Mouse (Mus musculus): Measurements from ENCODE around the gene Gramd1a. TPM values are rescaled to one million over a fixed set of nuclear protein-coding genes. Genes with fewer than 3 reads are reported as not detected.

Gramd1a gene
- total RNA-seq (2021): 100 to 1,000 TPM in 1 of 2 experiments, 10 to 100 TPM in 1; 94.0 to 120 TPM

DNA sequence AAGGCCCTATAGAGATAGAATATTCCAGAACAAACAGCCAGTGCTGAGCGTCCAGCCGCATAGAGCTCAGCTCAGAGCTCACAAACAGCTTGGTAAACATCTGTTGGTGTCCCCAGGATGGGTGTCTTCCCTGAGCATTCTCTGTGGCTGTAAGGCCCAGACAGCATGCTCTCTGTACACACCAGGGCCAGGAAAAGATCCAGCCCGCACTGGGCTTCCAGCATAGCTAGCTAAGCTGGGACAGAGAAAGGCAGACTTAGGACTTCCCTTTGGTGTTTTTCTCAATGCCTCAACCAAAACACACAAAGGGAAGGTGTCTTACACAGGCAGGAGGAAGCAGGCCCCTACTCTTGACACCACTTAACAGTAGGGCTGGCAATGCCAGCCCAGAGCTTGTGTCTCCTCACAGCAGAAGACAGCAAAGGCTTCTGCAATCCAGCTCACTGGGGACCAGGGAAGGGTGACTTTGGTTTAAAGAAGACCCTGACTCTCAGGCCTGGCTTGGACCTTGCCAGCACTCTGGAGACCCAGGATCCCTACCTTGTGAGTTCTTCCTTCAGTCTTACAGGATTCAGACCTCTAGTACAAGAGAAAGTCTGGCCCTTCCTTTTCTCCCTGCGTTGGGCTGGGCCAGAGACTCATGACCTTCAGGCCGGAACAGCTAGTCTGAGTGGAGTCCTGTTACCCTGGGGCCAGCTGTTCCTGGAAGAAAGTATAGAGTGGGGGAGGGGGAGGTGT, at the start of gene Gramd1a:
Gene Gramd1a (minus strand): TSS at position 601 of the 738 bp plus-strand sequence.
- intact Hi-C loops (cut with DNase I): no loop called here
- no peak for DNase-seq (ENCODE audit: low spot score in 2 of 2)

DNA sequence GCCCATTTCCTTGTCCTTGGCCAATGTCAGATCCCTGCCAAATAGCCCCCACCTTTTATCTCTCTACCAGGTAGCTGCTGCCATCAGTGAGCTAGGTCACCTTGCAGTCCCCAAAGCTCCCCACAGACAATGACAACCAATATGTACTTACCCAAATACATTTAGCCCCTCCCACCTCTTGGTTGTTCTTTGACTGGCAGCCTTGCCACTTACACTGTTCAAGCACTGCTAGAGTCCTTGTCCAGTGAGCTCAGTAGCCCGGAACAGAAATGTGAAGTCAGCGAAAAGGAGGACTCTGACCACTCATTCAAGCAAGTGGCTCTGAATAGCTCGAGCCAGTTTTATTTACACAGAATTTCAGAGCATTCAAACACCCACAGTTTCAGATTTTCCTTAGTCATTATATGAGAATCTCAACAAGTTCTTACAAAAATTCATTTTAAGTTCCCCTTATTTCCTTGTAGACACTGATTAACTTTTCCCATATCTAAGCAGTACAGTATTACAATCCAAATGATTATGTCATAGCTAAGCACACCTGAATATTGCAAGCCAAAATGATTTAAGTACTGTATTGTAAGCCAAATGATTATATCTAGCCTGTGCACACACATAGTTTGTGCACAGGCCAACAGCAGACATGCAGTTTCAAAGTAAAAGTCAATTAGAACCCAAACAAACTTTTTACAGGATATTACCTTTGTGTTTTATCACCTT, 40.1 kb upstream of the Gramd1a start:
- no peak for DNase-seq (ENCODE audit: low spot score in 2 of 2)
- intact Hi-C loops (cut with DNase I): no loop called here

DNA sequence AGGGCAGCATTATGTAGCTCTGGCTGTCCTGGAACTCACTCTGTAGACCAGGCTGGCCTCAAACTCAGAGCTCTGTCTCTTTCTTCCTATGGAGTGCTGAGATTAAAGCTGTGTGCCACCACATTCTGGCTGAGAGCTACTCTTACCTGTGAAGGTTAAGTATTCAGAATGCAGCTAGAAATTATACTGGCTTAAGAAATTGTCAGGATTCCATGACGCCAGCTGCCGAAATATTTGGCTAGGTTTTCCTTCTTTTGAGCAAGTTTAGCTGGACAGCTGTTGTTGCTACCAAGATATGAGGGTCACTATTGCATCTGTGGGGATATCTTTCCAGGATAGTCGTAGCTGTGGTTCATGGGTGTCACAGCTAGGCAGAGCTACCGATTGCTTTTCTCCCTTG, 29.0 kb upstream of the Gramd1a start:
- intact Hi-C loops (cut with DNase I): no loop called here
- DNase-seq (ENCODE audit: low spot score in 2 of 2): no peak

DNA sequence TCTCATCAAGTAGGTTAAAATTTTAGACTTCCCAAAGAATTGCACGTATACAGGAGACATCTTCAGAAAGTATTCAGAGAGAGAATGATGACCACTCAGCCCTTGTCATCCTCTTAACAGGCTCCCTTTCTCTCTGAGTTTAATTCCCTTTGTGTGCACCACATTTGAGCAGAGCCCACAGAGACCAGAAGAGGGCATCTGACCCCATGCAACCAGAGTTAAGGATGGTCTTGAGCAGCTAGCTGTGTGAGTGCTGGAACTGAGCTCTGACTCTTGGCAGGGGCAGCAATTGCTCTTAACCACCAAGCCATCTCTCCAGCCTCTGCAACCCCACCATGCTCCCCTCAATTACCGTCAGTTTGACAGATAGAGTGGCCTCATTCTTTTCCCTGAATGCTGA, 27.2 kb upstream of the Gramd1a start:
- intact Hi-C loops (cut with DNase I): no loop called here
- no peak for DNase-seq (ENCODE audit: low spot score in 2 of 2)

DNA sequence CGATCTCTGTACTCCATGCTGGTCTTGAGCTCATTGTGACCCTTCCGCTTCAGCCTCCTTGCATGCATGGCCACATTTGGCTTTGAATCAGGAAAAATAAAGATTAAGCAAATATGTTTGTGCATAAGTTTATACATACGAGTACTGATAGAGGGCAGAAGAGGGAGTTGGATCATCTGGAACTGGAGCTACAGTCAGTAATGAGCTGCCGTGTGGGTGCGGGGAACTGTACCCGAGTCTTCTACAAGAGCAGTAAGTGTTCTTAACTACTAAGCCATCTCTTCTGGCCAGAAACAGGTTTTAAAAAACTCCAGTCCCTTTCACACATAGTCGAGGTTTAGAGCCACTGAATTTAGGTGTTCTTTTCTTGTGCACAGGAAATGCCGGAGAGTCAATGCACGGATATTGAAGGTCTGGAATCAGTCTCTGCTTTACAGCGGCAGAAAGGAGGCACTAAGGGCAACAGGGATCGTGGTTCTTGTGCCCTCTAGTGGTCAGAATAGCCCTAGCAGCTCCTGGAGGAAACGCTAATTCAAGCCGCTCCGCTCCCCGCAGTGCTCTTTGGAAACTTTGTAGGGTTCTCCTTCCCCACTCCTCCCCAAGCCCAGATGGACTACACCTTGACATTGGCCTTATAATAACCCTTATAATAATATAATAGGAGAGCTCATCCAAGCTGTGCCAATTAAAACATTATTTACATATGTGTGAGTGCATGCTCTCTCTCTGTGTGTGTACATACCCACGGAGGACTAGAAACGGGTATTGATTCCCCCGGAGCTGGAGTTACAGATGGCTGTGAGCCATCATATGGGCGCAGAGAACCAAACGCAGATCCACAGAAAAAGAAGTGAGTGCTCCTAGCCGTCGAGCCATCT, 21.4 kb upstream of the Gramd1a start:
- peak; percentile 49 to 72 for DNase-seq (ENCODE audit: low spot score in 2 of 2)
- intact Hi-C loops (cut with DNase I): loop anchor here (5.0 kb wide), 1 partner anchor 45 kb away; no protein-coding TSS in a partner anchor

DNA sequence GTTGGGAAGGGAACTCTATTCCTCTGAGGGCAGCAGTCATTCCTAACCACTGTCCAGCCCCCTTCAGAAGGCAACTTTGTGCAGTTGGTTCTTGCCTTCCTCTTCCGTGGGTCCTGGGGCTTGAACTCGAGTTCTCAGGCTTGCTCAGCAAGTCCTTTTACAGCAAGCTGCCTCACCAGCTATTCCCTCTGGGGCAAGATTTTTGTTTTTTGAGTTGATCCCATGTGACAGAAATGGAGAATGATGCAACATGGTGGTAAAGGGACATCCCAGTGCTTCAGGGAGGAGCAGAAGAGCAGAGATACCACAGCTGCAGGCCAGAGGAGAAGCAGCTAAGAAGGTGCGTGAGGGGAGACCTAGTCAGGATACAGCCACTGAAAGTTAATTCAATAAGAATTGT, 19.4 kb upstream of the Gramd1a start:
- DNase-seq (ENCODE audit: low spot score in 2 of 2): no peak
- intact Hi-C loops (cut with DNase I): loop anchor here (5.0 kb wide), 1 partner anchor 43 kb away; no protein-coding TSS in a partner anchor

DNA sequence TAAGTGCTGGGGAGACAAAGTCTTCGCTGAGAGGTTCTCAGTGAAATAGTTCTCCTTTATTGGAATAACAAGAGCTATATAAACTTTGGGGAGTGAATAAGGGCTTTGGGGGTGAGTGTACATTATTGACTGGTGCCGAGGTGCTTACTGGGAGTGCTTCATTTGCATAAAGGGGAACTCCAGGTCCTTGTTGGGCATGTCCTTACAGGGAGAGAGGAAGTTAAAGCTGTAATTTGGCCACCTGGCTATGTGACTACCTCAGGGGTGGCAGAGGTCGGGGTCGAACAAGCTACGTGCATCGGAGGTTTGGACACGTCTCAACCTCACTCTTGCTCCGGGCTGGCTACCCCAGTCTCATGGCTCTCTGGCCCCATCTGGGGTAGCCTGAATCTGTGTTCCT, 18.8 kb upstream of the Gramd1a start:
- intact Hi-C loops (cut with DNase I): no loop called here

DNA sequence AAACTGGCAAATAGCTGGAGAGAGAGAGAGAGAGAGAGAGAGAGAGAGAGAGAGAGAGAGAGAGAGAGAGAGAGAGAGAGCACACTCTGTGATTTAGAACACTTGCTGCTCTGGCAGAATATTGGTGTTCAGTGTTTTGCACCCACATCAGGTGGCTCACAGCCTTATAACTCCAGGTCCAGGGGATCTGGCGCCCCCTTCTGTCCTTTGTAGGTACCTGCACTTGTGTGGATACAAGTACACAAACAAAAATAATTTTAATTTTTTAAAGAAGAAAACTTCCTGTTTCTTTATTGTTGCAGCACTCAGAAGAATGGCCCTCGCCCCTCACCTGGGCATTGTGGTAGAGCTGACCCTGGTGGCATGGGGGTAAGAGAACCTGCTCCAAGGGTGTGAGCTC, 16.5 kb upstream of the Gramd1a start:
- no peak for DNase-seq (ENCODE audit: low spot score in 2 of 2)
- intact Hi-C loops (cut with DNase I): no loop called here

More for the DNA sequence above, 18.8 kb upstream of the Gramd1a start:
- DNase-seq (ENCODE audit: low spot score in 2 of 2): no peak

DNA sequence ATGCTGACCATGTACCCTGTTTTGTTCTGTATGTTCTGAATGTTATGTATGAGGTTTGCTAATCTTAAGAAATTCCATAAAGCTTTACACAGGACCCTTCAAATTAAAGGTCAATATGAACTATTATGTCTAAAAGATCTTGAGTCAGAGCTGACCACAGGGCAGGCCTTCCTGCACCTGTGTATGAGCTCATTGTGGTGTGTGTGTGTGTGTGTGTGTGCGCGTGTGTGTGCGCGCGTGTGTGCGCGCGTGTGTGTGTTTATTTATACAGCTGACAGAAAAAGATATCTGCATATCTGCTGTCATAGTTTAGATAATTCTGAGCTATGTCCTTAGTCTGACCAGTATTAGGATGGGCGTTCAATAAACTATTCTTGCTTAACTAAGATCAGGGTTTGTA, 14.8 kb upstream of the Gramd1a start:
- intact Hi-C loops (cut with DNase I): no loop called here
- DNase-seq (ENCODE audit: low spot score in 2 of 2): no peak

DNA sequence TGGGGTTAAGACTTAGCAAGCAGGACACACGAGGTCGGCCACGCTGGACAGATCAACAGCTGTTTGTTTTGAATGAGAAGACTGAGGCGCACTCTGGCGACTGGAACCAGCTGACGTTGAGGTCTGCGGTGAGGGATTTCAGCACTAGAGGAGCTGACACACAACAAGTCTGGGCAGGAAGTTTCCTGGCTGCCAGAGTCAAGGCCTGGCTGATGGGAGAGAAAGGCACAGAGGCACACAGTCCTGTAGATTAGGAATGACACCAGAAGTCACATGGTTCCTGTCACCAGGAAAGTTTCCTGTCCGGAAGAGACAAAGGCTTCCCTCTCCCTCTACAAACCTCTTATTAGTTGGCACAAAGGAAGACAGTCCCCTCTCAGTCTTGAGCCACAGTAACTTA, 12.7 kb upstream of the Gramd1a start:
- intact Hi-C loops (cut with DNase I): no loop called here
- DNase-seq (ENCODE audit: low spot score in 2 of 2): no peak

DNA sequence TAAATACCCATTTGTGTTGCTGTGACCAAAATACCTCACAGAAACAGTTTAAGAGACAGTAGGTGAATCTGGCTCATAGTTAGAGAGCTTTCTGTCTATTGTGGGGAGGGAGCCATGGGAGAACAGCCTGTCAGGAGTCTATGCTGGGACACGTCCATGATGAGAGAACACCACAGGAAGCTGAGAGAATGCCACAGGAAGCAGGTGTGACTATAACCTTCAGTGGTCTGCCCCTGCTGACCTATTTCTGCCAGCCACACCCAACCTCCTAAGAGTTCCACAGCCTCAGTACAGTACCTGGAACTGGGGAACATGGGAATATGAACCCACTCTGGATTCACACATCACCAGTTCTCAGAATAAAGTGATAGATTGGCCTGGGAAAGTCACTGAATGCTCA, 9.1 kb upstream of the Gramd1a start:
- intact Hi-C loops (cut with DNase I): no loop called here
- no peak for DNase-seq (ENCODE audit: low spot score in 2 of 2)

DNA sequence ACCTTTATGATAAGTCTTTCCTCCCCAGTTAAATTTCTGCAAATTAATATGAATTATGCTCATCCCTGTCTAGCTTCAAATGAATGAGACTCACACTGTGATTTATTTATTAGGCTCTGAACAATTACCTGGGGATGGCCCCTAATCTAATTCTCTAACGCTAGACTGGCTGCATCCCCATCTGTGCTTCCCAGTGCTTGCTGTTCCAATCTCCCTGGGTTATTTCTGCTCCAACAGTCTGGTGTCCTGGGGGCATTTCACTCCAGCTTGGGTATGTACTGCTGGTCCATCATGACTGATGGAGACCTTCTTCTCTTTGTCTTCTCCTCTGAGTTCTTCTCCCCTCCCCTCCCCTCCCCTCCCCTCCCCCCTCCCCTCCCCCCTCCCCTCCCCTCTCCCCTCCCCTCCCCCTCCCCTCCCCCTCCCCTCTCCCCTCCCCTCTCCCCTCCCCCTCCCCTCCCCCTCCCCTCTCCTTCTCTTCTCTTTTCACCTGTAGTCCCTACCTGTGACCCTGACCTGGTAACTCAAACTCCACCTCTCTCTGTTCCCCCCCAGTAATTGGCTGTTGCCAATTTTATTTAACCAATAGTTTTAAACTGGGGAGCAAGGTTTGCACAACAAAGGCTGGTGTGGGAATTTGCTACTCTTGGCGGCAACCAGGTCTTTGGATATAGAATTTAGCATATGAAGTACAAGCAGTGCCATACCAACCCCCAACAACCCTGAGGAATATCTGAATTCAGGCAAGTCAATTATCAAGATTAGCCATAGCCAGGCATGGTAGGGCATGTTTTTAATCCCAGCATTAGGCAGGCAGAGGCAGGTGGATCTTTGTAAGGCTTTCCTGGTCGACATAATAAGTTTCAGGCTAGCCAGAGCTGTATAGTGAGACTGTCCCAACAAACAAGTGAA, 8.2 kb upstream of the Gramd1a start:
- DNase-seq (ENCODE audit: low spot score in 2 of 2): no peak
- intact Hi-C loops (cut with DNase I): no loop called here

DNA sequence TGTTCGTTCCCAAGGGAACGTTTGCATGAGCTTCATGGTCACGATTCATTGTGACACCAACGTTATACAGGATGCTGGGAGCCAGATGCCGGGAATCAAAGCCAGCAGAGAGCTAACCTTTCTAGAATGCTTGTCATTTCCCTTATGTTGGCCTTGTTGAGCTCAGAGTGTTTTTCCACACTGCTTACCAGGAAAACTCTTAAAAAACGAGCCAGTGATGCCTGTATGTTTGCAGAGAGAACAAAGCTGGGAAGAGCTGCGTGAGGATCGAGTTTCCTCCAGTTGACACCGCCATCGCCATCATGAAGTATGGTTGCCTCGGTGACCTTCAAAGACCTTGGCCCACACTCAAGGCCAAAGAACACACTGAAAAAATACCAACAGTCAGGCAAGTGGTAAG, 6.6 kb upstream of the Gramd1a start:
- no peak for DNase-seq (ENCODE audit: low spot score in 2 of 2)
- intact Hi-C loops (cut with DNase I): no loop called here

DNA sequence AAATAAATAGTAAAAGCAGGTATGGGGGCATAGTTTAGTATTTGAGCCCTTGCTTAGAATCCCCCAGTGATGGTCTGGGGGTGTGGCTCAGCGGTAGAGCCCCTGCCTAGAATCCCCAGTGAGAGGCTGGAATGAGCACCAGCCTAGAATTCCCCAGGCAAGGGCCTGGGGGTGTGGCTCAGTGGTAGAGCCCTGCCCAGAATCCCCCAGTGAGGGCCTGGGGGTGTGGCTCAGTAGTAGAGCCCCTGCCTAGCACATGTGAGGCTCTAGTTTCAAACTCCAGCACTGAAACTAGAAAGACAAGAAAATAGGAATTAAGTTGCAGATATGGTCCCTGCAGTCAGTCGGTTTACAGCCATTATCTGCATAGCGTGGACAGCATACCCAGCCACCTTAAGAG, 6.1 kb upstream of the Gramd1a start:
- DNase-seq (ENCODE audit: low spot score in 2 of 2): no peak

DNA sequence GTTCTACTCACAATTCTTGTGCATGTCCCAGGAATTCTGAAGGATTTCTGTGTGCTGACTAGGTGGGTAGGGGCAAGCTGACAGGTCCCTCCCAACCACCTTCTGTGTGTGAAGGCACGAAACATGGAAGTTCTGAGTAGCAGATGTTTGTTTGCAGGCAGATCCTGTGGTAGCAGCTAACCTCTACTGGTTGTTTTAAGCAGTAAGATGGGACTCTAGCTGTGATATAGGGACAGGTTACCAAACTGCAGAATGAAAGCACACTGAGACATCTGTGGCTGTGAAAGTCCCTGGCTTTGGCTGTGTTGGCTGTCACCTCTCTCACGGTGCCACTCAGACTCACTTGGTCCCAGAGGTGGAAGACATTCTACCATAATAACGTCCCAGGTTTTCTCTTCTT, 5.5 kb upstream of the Gramd1a start:
- DNase-seq (ENCODE audit: low spot score in 2 of 2): no peak
- intact Hi-C loops (cut with DNase I): no loop called here

More for the DNA sequence above, 6.1 kb upstream of the Gramd1a start:
- intact Hi-C loops (cut with DNase I): no loop called here

DNA sequence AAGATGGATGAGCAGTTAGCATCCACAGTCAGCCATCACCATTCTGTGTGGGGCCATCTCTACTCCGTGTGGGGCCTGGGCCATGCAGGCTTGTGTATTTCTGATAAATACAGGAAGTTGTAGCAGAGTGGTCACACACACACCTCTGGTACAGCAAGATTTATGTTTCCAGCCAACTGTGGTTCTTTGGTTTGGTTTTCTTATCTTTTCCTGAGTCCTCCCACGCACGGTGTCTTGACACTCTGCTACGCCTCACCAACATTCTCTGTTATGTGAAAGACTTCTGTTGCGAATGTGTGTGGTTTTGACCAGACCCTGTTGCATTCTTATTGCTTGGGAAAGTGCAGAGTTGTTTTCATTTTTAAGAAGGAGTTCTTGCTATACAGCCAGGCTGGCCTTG, 5.1 kb upstream of the Gramd1a start:
- DNase-seq (ENCODE audit: low spot score in 2 of 2): no peak
- intact Hi-C loops (cut with DNase I): no loop called here

DNA sequence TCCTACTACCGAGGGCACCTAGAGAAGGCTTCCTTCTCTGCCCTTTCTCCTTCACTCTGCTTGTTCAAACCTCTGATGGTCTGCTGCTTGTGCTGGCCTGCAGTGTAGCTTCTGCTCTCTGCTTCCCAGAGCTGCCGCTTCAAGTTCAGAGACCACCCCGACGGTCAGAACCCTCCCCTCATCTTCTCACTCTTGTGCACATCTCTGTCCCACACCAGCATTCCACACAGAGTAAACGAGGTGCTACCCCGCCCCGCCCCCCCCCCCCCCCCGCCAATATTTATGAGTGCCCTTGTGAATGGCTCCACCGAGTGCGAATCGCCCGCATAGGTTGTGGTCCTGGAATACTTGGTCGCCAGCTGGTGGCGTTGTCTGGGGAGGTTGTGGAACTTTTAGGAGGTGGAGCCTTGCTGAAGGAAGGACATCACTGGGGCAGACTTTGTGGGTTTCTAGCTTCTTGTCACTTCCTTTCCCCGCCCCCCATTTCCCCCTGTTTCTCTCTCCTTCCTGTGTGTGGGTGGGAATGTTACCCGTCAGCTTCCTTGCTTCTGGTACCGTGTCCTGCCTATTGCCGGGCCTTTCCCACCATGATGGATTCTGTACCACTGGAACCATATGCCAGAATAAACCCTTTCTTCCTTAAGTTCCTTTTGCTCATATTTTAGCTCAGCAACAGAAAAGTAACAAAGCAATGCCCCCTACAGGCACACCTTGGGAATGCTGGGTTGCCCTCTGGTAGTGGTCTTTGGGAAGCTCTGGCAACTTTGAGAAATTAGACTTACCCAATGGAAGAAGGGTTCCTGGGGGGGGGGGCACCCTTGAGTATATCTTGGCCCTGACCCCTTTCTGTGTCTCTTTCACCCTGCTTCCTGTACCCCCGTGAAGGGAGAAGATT, 585 bp upstream of the Gramd1a start:
- DNase-seq (ENCODE audit: low spot score in 2 of 2): no peak
- intact Hi-C loops (cut with DNase I): no loop called here

All from left cerebral cortex, postnatal 36 days (tissue).